Mouse (Mus musculus) layer of hippocampus, adult 9-11 months (tissue): ENCODE data around the gene Lyl1.

Source experiments
- DNase-seq: peaks from one replicate; pipeline ENCODE4 v3.0.0; 2022

Lyl1 gene

DNA sequence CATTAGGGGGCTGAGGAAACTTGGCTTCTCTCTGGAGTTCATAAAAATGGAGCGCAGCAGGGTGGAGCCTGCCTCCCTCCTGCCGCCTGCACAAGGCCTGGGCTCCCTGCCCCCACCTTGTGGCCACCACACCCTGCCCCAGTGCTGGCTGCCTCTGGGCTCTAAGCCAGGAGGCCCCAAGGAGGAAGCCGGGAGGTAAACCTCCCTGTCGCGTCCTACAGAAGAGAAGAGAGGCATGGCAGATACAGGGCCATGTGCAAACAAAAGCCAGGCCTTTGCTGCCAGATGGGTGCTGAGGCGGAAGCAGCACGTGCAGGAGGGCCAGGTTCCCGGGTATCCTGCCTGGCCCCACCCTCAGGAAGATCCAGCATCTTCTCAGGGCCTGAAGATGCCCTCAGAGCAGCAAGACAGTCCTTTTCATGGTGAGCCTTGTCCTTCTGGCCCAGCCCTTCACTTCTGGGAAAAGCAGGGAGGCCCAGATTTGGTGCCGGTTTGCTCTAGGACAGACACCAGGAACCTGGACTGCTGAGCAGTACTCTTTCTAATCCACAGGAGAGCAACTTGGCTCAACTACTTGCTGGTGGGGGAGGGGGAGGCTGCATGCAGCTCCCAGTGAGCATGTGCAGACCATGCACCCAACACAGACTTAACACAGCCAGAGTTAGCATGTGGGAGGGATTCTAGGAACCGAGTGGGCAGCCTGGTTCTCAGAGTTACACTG, 21.8 kb downstream of the Lyl1 start, which contains the start of gene G430095P16Rik:
Gene G430095P16Rik (plus strand): TSS at position 158 of the 721 bp plus-strand sequence.
- DNase-seq = peak; percentile 88

DNA sequence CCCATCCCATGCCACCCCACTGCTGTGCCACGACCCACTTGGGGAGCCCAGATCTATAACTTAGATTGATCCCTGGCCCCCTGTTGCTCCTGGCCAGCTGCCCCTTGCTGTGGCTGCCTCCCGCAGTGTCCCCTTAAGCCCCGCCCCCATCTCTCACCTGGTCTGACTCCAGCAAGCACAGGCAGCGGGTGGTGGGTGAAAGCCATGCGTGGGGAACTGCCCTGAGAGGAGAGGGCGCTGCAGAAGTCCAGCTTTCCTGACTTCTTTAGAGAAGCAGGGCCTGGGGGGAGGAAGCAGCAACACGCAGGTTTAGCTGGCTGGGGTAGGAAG, 22.3 kb downstream of the Lyl1 start:
- no peak for DNase-seq

DNA sequence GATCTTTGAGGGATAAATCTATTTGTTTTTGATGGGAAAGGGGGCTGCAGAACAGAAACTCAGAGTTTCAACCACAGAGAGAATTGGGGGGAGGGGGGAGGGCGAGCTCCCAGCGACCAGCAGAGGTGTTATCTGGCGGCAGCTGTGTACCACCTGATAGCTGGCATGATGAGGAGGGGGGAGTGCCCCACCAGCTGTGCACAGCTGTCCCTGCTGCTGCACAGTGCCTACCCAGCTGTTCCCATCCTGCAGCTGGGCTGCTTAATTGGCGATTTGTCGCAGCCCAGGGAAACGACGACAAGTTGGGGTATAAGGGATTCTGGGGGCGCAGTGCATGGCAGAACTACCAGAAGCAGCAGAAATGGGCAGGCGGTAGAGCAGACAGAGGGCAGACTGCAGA, 23.4 kb downstream of the Lyl1 start:
- DNase-seq = no peak

DNA sequence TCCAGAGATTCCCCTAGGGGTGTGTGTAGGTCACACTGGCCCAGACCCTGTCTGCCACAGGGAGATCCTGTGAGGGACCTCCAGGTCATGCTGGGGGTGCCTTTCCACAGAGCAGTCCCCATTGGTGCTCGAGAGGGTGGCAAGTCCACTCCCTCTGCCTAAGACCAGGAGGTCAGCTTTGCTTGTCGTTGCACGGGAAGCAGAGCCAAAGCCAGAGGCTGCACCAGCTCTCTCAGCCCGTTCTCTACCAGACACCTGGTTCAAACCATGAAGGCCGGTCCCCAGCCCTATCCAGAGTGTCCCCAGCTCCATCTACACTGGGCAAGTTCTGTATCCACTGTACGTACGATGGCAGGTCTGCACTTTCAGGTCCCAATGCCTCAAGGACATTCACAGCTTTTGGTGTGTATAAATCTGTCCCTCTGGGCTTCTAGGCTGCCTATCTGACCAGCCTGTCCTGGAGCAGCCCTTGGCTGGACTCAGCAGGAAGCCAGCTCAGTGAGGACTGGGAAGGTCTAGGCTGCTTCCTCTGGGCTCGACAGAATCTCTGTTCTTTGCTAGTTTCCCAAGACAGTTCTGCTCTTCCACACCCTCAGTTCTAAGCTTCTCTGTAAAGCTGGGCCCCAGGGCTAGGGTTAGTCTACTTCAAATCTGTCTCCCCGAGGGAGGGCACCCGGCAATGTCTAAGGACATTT, 24.1 kb downstream of the Lyl1 start:
- DNase-seq = no peak

DNA sequence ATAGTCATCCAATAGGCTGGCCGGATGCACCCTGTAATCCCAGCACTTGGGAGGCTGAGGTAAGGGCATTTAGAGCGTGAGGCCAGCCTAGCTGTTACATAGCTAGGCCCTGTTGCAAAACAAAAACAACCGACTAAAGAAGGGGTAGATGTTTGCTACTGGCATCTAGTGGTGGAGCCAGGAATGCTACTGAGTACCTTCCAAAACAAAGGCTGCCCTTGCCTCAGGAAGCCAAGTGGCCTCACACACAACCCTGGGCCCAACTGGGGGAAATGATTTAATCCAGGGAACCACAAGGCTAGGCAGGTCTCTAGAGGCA, 24.6 kb downstream of the Lyl1 start:
- DNase-seq = peak; percentile 69

DNA sequence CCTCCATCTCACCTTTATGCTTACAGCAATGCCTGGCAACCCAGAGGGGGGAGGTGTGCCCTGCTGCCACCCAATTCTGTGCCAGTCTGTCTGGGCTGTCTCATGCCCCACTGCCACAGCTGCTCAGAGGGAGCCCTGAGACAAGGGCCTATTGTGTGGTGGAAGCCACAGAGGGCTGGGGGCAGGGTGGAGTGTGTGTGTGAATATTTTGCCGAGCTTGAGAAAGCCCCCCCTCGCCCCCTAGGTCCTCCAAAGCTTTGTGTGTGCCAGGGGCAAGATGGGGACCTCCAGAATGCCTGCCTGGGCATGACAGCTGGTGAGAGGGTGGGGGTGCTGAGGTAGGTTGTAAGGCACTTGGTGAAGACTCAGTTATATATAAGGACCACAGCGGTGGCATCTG, 27.2 kb downstream of the Lyl1 start:
- peak; percentile 79 for DNase-seq

DNA sequence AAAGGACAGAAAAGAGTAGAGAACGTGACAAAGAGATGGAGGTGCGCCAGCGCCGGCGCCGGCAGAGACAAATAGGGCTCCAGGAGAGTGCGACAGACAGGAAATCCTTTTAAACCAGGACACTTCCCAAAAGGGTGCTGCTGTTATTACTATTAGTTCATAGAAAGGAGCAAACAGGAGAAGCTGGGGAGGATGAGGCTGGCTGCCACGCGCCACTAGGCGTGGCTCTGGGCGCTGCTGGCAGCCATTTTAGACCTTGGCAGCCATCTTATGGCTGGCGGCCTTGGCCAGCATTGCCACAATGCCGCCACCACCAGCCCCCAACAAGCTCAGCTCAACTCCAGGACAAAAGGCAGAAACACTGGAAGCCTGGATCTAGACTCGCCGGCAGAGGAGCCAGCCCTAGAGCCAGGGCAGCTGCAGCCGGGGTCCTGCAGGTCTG, 28.7 kb downstream of the Lyl1 start:
- DNase-seq = no peak

DNA sequence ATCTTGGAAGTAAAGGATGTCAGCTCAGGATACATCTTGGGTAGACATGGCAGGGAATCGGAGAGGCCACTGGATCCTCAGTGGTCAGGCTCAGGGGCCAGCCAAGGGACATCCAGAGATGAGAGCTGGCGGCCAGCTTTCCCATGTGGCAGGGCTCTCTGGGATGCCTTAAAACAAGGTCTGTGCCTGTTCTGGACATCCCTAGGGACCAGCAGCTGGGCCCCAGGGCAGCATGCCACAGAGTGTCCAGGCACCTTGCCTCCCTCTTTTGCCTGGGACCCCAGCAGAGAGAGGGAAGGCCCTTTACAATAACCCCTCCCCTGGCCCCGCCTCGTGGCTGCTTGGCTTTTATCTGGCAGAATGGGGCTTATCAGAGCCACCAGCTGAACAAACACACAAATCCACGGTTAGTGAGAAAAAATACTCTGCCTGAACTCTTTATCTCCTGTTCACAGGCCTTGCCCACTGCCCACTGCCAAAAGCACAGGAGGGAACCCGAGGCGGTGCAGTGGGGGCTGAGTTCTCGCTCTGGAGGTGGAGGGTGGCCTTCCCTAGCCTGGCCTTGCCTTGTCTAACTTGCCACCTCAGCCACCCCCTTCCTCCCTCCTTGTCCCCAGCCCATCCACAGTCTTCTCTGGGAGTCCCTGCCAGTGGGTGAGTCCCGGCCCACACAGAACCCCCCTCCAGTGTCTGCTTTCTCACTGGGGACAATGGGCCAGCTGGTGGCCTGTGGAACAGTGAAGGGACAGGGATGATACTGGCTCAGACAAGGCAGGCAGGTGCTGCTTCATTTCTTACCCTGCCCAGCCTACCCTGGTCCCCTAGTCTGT, 29.5 kb downstream of the Lyl1 start:
- DNase-seq = no peak

DNA sequence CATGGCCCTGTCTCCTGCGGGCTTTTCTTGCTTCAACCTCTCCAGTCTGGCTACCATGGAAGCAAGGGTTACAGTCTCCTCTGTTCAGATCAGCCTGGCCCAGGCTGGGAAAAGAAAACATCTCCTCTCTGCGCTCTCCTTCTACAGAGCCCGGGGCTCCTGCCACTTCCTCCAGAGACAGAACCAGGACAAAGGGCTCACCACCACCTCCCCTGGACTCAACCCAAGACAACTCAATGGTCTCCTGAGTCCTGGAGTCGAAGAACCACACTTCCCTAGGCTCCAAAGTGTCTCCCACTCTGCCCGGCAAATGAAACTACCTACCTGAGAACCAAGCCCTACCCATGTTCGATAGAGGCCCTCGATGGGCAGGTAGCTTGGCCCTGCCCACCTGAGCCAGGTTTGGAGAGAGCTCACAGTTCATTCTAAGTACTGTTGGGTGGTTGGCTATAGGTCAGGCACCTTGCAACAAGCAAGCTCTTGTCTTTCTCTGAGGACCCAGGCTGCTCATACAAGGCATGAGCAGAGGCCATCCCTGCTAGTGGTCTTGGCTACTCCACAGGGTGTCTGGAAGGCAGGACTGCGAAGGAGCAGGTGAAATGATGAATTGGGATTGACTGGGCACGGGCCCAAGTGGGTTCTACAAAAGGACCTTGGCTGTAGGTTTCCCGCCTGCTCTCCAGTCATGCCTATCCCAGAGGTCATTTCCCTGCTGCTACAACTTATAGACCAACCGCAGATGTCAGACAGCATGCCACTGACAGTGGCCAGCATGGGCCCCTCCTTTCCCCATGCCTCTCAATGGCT, 30.3 kb downstream of the Lyl1 start:
- no peak for DNase-seq

DNA sequence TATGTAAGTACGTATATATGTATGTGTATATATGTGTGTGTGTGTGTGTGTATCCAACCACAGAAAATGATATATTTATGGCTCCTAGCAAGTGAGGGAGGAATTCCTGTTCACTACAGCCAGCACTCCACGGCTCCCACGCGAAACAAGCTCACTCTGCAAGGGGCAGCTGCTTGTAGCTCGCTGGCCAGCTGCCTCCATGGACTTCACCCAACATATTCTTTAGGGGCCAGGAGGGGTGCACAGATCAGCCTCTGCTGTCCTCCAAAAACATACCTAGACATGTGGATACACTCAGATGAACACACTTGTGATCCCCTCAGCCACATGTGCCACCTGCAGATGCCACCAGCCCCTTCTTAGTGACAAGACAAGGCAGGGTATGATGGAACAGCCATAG, 31.3 kb downstream of the Lyl1 start:
- DNase-seq = no peak

DNA sequence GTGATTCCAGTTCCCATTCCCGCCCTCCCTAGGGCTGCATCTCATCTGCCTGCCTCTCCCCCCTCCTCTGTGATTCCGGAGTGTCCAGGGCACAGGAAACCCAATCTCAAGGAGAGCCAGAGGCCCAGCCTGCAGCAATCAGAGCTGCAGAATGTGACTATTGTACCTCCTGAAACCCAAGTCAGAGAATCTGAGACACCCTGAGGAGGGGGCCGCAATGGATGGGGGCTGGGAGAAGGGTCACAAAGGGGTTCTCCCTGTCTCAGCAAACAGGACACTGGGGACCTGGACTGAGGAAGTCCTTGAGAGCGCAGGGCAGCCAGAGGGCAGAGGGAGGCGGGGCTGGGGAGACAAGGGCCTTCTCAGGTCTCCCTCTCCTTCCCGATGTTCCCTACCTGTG, 31.7 kb downstream of the Lyl1 start:
- DNase-seq = no peak

DNA sequence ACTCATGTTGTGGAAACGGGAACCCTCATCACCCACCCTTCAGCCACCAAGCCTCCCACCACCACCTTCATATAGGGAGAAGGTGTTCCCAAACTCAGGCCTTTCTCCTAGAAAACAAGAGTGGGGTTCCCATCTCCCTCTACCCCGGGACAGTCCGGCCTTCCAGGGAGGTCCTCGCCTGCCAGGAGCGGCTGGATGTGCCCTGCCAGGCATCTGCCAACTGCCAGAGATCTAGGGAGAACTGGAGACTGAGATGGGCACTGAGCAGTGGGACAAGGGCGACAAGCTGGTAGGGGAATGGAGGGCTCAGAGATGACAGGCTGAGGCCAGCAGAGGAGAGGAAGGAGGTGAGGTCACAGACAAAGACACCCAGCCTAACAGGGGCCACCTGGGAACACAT, 32.7 kb downstream of the Lyl1 start:
- no peak for DNase-seq

DNA sequence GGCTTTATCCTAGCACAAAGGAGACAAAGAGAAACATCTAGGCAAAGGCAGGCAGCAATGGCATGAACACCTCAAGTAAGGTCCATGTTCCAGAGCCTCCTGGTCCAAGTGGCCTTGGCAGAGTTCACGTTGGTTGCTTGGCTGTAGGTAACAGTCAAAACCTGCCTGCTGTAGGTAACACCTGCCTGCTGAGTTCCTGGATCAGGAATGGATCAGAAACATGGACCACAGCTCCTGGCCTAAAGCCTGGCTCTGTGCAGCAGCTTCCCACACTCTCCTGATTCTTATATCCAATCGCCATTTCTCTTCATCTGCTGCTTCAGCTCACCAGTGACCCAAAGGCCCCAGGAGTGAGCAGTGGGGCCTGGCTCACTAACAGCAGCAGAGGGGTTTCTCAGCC, 33.4 kb downstream of the Lyl1 start:
- no peak for DNase-seq

DNA sequence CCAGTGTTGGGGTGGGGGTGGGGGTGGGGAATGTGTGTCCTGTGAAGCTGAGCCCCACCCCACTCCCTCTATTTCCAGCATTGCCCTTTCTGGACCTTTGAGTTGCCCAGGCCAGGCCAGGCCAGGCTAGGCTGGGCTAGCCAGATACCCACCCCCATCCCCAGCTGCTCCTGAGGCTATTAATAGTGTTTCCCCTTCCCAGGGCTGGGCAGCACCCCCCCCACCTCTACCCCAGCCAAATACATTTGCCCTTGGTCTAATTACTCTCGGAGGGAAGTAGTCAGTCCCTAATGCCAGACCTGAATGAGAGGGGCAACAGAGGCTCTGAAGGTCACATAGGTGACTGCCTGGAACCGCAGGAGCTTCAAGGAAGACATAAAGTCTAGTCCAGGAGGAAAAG, 34.3 kb downstream of the Lyl1 start:
- no peak for DNase-seq

DNA sequence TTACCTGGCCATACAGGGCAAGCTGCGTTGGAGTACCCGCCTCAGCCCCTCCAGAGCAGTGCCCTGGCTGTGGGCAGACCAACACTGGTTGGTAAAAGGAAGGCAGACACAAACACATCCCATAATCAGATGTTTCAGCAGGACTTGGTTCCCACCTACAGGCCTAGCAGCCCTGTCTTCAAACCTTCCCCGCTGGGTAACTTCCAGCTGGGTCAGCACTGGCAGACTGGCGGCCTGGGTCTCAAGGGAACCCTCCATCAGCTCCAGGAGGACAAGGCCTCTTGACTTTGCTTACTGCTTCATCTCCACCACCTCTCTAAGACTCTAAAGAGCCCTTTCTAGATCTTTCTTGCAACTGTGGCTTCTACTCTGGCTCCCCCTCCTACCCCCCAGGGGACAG, 35.3 kb downstream of the Lyl1 start:
- no peak for DNase-seq

DNA sequence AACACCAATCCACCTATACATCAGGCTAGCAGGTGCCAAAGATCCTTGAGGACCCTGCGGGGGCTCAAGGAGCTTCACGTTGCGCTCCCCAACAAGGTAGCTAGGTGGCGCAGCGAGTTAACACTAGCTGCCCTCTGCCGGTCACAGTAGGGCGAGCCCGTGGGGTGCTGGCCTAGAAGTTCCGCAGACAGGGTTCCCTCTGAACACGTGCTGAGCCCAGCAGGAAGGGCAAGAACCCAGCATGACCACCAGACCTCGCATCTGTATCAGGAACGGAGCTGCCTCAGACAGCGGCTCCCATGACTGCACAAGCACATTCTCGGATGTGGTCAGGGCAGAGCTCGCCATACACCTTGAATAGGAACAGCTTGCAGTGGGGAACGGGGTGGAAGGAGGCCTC, 36.4 kb downstream of the Lyl1 start:
- DNase-seq = peak; percentile 87

DNA sequence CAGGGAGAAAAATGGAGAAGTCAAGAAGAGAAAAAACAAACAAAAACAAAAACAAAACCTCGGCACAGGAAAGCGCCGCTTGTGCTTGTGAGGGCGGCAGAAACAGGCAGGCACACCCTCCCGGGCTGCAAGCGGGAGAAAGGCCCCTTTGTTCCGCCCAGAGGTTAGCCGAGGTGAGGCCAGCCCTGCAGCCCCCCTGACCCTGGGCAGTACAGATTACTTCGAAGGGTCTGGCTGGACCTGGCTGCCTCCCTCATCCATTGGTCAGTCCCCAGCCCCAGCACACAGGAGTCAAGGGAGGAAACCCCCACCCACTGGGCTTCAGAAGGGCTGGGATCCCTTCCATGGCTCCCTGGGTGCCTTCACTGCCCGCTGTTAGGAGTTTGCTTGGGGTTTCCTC, 37.0 kb downstream of the Lyl1 start:
- no peak for DNase-seq

DNA sequence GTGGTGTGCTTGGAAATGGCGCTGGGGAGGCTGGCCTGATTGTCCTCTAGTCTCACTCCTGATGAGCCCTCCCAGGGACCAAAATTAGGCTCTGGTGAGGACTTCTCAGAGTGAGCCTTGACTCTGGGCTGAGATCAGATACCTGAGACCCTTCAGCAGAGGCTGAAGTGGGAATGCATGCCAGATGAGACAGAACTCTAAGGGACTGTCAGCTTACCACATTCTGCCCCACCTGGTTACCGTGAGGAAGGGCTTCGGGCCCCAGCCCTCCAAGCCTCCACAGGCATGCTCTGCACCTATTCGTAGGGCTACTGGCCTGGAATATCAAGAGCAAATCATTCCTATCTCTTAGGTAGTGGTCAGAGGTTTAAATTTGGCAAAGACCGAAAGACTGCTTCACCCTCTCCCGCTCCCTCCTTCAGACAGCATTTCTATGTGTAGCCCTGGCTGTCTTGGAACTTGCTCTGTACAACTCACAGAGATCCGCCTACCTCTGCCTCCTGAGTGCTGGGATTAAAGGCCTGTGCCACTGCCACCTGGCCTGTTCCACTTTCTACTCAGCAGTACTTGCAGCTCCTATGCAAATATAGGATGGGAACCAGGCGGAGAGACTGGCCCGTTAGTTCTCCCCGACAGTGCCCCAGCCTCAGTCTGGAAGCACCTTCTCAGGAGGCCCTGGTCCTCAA, 37.6 kb downstream of the Lyl1 start:
- no peak for DNase-seq

DNA sequence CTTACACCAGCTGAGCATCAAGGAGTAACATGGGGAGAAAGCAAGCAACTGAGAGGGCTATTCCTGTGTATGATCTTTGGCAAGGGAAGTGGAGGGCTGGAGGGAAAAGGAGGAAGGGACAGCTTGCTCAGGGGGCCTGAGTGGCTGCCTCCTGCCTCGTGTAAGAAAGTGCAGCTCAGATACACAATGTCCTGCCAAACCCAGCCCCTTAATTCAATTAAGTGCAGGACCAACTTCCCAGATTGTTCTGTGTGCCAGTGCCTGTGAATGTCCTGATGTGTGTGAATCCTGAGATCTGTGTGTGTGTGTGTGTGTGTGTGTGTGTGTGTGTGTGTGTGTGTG, 38.1 kb downstream of the Lyl1 start:
- DNase-seq = no peak

DNA sequence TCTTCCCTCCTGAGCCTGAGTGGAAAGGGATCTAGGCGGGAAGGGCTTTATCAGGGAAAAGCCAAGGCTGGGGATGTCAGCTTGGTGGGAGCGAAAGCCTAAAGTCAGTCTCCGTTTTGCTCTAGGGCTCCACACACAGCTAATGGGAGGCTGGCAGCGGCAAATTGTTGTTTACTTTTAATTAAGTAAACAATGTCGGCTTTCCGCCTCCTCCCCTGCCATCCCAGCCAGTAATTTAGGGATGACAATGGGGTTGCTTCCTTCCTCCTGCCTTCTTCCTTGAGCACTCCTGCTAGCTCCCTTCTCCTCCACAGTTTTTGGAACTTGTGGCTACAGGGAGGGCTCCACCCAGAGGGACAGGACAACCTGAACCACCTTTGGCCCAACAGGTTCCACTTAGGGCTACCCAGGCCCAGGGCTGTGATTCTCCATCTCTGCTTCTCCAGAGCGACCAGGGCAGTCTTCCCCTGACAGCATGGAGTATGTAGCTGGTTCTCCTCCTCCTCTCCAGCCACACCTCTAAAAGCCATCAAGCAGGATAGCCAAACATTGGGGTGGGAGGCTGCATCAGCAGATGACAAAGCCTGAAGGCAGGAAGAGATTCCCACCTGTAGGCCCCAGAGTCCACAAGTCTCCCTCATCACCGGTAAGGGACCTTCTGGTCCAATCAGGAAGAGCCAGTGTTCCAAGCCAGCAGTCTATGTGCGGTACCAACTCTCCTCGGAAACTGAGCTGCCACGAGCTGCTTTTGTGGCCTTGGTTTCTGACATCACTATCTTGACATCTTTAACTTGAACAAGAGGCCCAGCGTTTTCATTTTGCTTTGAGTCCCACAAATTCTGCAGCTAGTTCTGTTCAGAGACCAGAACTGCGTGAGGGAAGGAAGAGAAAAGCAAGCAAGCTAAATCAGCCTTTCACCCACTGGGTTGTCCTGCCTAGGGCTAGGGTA, 39.9 kb downstream of the Lyl1 start:
- DNase-seq = no peak
